Mouse (Mus musculus) thymus, postnatal 14 days (tissue): ENCODE data around the gene Rita1.

ENCODE experiments used
- DNase-seq: peaks from one replicate; pipeline ENCODE4 v3.0.0; 2021

Rita1 gene

GRCm38 (mm10) chr5:120570289-120570897 lies 42.0 kb downstream of the Rita1 start:
- no peak for DNase-seq

- no peak for DNase-seq
Observed at GRCm38 (mm10) chr5:120569791-120570190, 42.6 kb downstream of the Rita1 start.

- DNase-seq, result no peak
Observed at GRCm38 (mm10) chr5:120568964-120569363, 43.4 kb downstream of the Rita1 start.

GRCm38 (mm10) chr5:120568336-120568768 lies 44.0 kb downstream of the Rita1 start:
- no peak for DNase-seq

- no peak for DNase-seq
Observed at GRCm38 (mm10) chr5:120567761-120568211, 44.6 kb downstream of the Rita1 start.

GRCm38 (mm10) chr5:120567253-120567701 lies 45.1 kb downstream of the Rita1 start:
- DNase-seq, result no peak

GRCm38 (mm10) chr5:120566681-120567252 lies 45.6 kb downstream of the Rita1 start:
- no peak for DNase-seq

GRCm38 (mm10) chr5:120566101-120566500 lies 46.3 kb downstream of the Rita1 start:
- no peak for DNase-seq

- DNase-seq, result no peak
Observed at GRCm38 (mm10) chr5:120565171-120565905, 47.1 kb downstream of the Rita1 start.

- DNase-seq, result peak; percentile 34
Observed at GRCm38 (mm10) chr5:120563914-120564311, 48.5 kb downstream of the Rita1 start.

GRCm38 (mm10) chr5:120562956-120563913 lies 49.2 kb downstream of the Rita1 start:
- DNase-seq, result no peak

- DNase-seq, result no peak
Observed at GRCm38 (mm10) chr5:120560616-120561311, 51.6 kb downstream of the Rita1 start.

GRCm38 (mm10) chr5:120560129-120560615 lies 52.2 kb downstream of the Rita1 start:
- no peak for DNase-seq

GRCm38 (mm10) chr5:120558762-120559161 lies 53.6 kb downstream of the Rita1 start:
- no peak for DNase-seq

- no peak for DNase-seq
Observed at GRCm38 (mm10) chr5:120558041-120558440, 54.3 kb downstream of the Rita1 start.

- DNase-seq, result no peak
Observed at GRCm38 (mm10) chr5:120555871-120556270, 56.5 kb downstream of the Rita1 start.

- DNase-seq, result no peak
Observed at GRCm38 (mm10) chr5:120550673-120551072, 61.7 kb downstream of the Rita1 start.

GRCm38 (mm10) chr5:120550137-120550536 lies 62.3 kb downstream of the Rita1 start:
- no peak for DNase-seq

- DNase-seq, result no peak
Observed at GRCm38 (mm10) chr5:120548236-120548850, 64.0 kb downstream of the Rita1 start.
